Mouse (Mus musculus): ENCODE results near the gene Arl14.

DNA sequence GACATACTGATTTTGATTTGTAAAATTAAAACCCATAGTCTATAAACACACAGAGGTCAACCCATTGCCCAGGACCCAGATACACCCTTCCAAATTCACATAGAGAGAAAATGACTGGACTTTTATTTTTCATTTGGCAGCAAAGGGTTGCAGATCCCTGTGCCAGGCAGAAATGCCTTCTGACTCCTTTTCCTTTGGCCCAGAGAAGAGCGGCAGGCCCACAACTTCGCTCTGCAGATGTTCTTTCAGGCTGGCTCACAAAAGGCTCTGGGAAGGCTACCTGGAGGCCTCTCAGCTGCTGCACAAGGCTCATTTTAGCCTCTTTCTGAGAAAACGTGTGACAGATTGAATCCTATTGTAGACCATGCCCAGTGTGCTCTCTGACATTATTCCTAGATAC lies 13.6 kb downstream of the Arl14 start:
- no peak for TF ChIP-seq CTCF (IDR thresholded peaks at IDR 0.05; ENCODE audit: insufficient read depth, low read depth, low read length)
- no peak for TF ChIP-seq POLR2A (IDR thresholded peaks at IDR 0.05; ENCODE audit: insufficient read depth, low read depth, low read length)

Data from olfactory bulb, adult 2 months (tissue).